Comparison of ENCODE assay signal across 14 mouse cellular contexts in the genomic region with DNA sequence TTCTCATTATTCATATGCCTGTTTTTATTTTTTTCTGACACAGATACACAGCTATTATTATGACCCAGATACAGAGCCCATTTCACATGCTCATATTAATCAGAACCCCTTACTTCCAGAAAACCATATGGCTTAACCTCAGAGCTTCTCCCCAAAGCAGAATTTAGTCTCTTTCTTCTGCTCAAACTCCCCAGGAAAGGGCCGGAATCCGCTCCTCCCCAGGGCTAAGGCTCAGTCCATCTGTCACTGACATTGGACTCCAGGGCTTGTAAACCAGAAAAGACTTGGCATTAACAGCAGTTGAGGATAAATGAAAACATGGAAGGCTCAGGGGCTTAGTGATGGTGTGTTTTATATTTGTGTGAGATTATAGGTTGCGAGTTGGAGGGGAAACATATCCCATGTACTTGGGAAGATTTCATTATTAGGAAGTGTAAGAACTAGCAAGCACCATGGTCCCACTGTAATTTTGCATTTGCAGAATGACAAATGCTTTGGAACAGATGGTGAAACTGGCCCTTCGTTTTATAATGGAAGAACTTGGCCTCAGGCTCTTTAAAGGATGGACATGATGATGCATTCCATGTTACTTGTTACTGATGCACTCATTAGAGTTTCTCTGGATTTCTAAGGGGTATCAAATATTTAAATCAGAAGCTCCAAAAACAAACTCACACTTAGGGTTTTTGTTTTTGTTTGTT. TPM values are rescaled to one million over a fixed set of nuclear protein-coding genes. Genes with fewer than 3 reads are reported as not detected.
DNase-seq lines count a peak whose midpoint lies in the region; ATAC-seq lines count a peak whose summit lies in the region.
"Had no signal": no experiment of that assay in that cellular context is flagged by ENCODE, and none has a peak within 500 bp of the region (broad histone marks: within the 10 kb centered on the region; RNA-seq: fewer than 3 reads in every experiment).

No protein-coding gene starts in this region.

- no peak overlapping the region for H3K4me3 ChIP-seq in forebrain, embryonic 15.5 days
- H3K4me3 ChIP-seq in forebrain, embryonic 10.5 days = no peak overlapping the region
- no peak overlapping the region for H3K4me3 ChIP-seq in midbrain, embryonic 14.5 days (replicated peaks; ENCODE audit: low read depth, low read length)
- no peak overlapping the region for H3K4me3 ChIP-seq in midbrain, embryonic 15.5 days
- no peak overlapping the region for H3K4me3 ChIP-seq in hindbrain, embryonic 16.5 days (ENCODE audit: low read length)
- H3K4me3 ChIP-seq: embryonic facial prominence, embryonic 13.5 days had no signal

- no peak for DNase-seq in forebrain, embryonic 10.5 days (ENCODE audit: extremely low spot score, low spot score)
- DNase-seq in midbrain, embryonic 14.5 days = no peak
- DNase-seq in cerebellum, adult 9-11 months = peak; percentile 94
- DNase-seq in adrenal gland, postnatal 4 days (ENCODE audit: low spot score in 2 of 2) = no peak
- DNase-seq in spleen, postnatal 10 days (ENCODE audit: low spot score in 2 of 2) = no peak
- DNase-seq: adrenal gland, postnatal 14 days; right cerebral cortex, adult 18-20 months had no signal

- 0 out of 2 replicates have a peak overlapping the region, but pooled peaks have one; percentile 1 for H3K27ac ChIP-seq in forebrain, embryonic 15.5 days (replicated peaks)
- no peak overlapping the region for H3K27ac ChIP-seq in forebrain, embryonic 10.5 days
- 0 out of 2 replicates have a peak overlapping the region, but pooled peaks have one; percentile 38 for H3K27ac ChIP-seq in midbrain, embryonic 14.5 days (replicated peaks; ENCODE audit: low read depth, low read length)
- H3K27ac ChIP-seq in midbrain, embryonic 15.5 days = no peak overlapping the region
- no peak overlapping the region for H3K27ac ChIP-seq in hindbrain, embryonic 16.5 days (ENCODE audit: low read depth, low read length)
- H3K27ac ChIP-seq: embryonic facial prominence, embryonic 13.5 days; kidney, postnatal 0 days had no signal

- WGBS in forebrain, embryonic 15.5 days = 59% methylated on average over 4 of the region's 4 CpGs
- 88% methylated on average over 4 of the region's 4 CpGs for WGBS in forebrain, embryonic 10.5 days
- WGBS in midbrain, embryonic 14.5 days = 44% methylated on average over 4 of the region's 4 CpGs
- 39% methylated on average over 4 of the region's 4 CpGs for WGBS in midbrain, embryonic 15.5 days
- 36% methylated on average over 4 of the region's 4 CpGs for WGBS in hindbrain, embryonic 16.5 days

- ATAC-seq in forebrain, embryonic 15.5 days (replicated peaks) = no peak
- no peak for ATAC-seq in midbrain, embryonic 14.5 days (ENCODE audit: low FRiP score, low TSS enrichment)
- ATAC-seq in midbrain, embryonic 15.5 days (replicated peaks) = no peak
- ATAC-seq in hindbrain, embryonic 16.5 days = peak; percentile 49; the same call in 1 of the 2 replicates
- ATAC-seq: intestine, embryonic 16.5 days had no signal

- H3K4me1 ChIP-seq in forebrain, embryonic 15.5 days = peaks cover 32% of the 10 kb centered on the region
- peaks cover 6% of the 10 kb centered on the region for H3K4me1 ChIP-seq in forebrain, embryonic 10.5 days
- H3K4me1 ChIP-seq in midbrain, embryonic 14.5 days (ENCODE audit: control insufficient read depth, insufficient read depth, low read length) = peaks cover 35% of the 10 kb centered on the region
- peaks cover 44% of the 10 kb centered on the region for H3K4me1 ChIP-seq in midbrain, embryonic 15.5 days
- peaks cover 18% of the 10 kb centered on the region for H3K4me1 ChIP-seq in hindbrain, embryonic 16.5 days (ENCODE audit: control insufficient read depth, insufficient read depth, low read depth, low read length)

- no peak overlapping the region for H3K9ac ChIP-seq in forebrain, embryonic 15.5 days (replicated peaks)
- no peak overlapping the region for H3K9ac ChIP-seq in midbrain, embryonic 14.5 days (replicated peaks; ENCODE audit: low read length)
- no peak overlapping the region for H3K9ac ChIP-seq in midbrain, embryonic 15.5 days
- no peak overlapping the region for H3K9ac ChIP-seq in hindbrain, embryonic 16.5 days (ENCODE audit: low read depth, low read length)
- H3K9ac ChIP-seq: embryonic facial prominence, embryonic 13.5 days had no signal

- H3K9me3 ChIP-seq in forebrain, embryonic 15.5 days = no peaks in the 10 kb centered on the region
- H3K9me3 ChIP-seq in forebrain, embryonic 10.5 days = no peaks in the 10 kb centered on the region
- no peaks in the 10 kb centered on the region for H3K9me3 ChIP-seq in midbrain, embryonic 14.5 days (ENCODE audit: control insufficient read depth, low read length)
- H3K9me3 ChIP-seq in midbrain, embryonic 15.5 days = no peaks in the 10 kb centered on the region
- no peaks in the 10 kb centered on the region for H3K9me3 ChIP-seq in hindbrain, embryonic 16.5 days (ENCODE audit: control insufficient read depth, low read length)
- H3K9me3 ChIP-seq: embryonic facial prominence, embryonic 13.5 days had no signal

- no peaks in the 10 kb centered on the region for H3K36me3 ChIP-seq in forebrain, embryonic 15.5 days
- H3K36me3 ChIP-seq in forebrain, embryonic 10.5 days (replicated peaks) = no peaks in the 10 kb centered on the region; the same call in 1 of the 2 replicates
- H3K36me3 ChIP-seq in midbrain, embryonic 14.5 days (ENCODE audit: control insufficient read depth, insufficient read depth, low read length) = 0 out of 2 replicates have a peak, but pooled peaks cover 6% of the 10 kb centered on the region
- H3K36me3 ChIP-seq in midbrain, embryonic 15.5 days (replicated peaks) = no peaks in the 10 kb centered on the region
- peaks cover 2% of the 10 kb centered on the region; the same call in 1 of the 2 replicates for H3K36me3 ChIP-seq in hindbrain, embryonic 16.5 days (ENCODE audit: control insufficient read depth, insufficient read depth, low read length)
- H3K36me3 ChIP-seq: embryonic facial prominence, embryonic 13.5 days had no signal

- no peak overlapping the region for H3K4me2 ChIP-seq in forebrain, embryonic 15.5 days (replicated peaks)
- H3K4me2 ChIP-seq in midbrain, embryonic 14.5 days (ENCODE audit: low read length) = no peak overlapping the region
- H3K4me2 ChIP-seq in midbrain, embryonic 15.5 days = no peak overlapping the region
- no peak overlapping the region for H3K4me2 ChIP-seq in hindbrain, embryonic 16.5 days (ENCODE audit: low read length)
- H3K4me2 ChIP-seq: embryonic facial prominence, embryonic 13.5 days had no signal

- no peaks in the 10 kb centered on the region for H3K27me3 ChIP-seq in forebrain, embryonic 15.5 days
- no peaks in the 10 kb centered on the region for H3K27me3 ChIP-seq in forebrain, embryonic 10.5 days (ENCODE audit: poor library complexity, severe bottlenecking)
- H3K27me3 ChIP-seq in midbrain, embryonic 14.5 days (ENCODE audit: control insufficient read depth, insufficient read depth, low read length) = no peaks in the 10 kb centered on the region
- H3K27me3 ChIP-seq in midbrain, embryonic 15.5 days (replicated peaks) = no peaks in the 10 kb centered on the region
- H3K27me3 ChIP-seq in hindbrain, embryonic 16.5 days (replicated peaks; ENCODE audit: control insufficient read depth, insufficient read depth, low read length) = no peaks in the 10 kb centered on the region
- H3K27me3 ChIP-seq: embryonic facial prominence, embryonic 13.5 days had no signal

RNA-seq across cellular contexts. Expression of gene Cadm3, which starts 7.8 kb away (rescaled TPM):
- polyA plus RNA-seq in forebrain, embryonic 15.5 days (2015; fragmentation: Nextera tagmentation; extraction: Ambion mirVana) = 38.1 and 39.7 TPM in 2 replicates
- polyA plus RNA-seq in forebrain, embryonic 10.5 days (2016; fragmentation: Nextera tagmentation; extraction: Ambion mirVana) = 1.6 and 1.9 TPM in 2 replicates
- 125 and 140 TPM in 2 replicates for polyA plus RNA-seq in midbrain, embryonic 14.5 days (2014; fragmentation: Nextera tagmentation; extraction: Ambion mirVana)
- polyA plus RNA-seq in midbrain, embryonic 15.5 days (2015; fragmentation: Nextera tagmentation; extraction: Ambion mirVana) = 76.6 and 83.1 TPM in 2 replicates
- 64.9 and 70.2 TPM in 2 replicates for polyA plus RNA-seq in hindbrain, embryonic 16.5 days (2015; fragmentation: Nextera tagmentation; extraction: Ambion mirVana)
- 10 to 100 TPM; 15.6 to 17.7 TPM for total RNA-seq in adrenal gland, postnatal 4 days (2021)
- total RNA-seq: CH12.LX had no signal

RNA-seq across cellular contexts. Expression of gene Aim2, which starts 9.1 kb away (rescaled TPM):
- polyA plus RNA-seq in forebrain, embryonic 15.5 days (2015; fragmentation: Nextera tagmentation; extraction: Ambion mirVana) = 3.5 and 4.3 TPM in 2 replicates
- polyA plus RNA-seq in forebrain, embryonic 10.5 days (2016; fragmentation: Nextera tagmentation; extraction: Ambion mirVana) = 4.8 and 6.4 TPM in 2 replicates
- 0.84 and 2.4 TPM in 2 replicates for polyA plus RNA-seq in midbrain, embryonic 14.5 days (2014; fragmentation: Nextera tagmentation; extraction: Ambion mirVana)
- polyA plus RNA-seq in midbrain, embryonic 15.5 days (2015; fragmentation: Nextera tagmentation; extraction: Ambion mirVana) = 1.5 TPM in 2 replicates
- 0.99 and 1.6 TPM in 2 replicates for polyA plus RNA-seq in hindbrain, embryonic 16.5 days (2015; fragmentation: Nextera tagmentation; extraction: Ambion mirVana)
- 1 to 10 TPM; 2.3 to 2.7 TPM for total RNA-seq in adrenal gland, postnatal 4 days (2021)

RNA-seq across cellular contexts. Expression of gene Ackr1, which starts 26.2 kb away (rescaled TPM):
- polyA plus RNA-seq in forebrain, embryonic 15.5 days (2015; fragmentation: Nextera tagmentation; extraction: Ambion mirVana) = 10.7 and 11.6 TPM in 2 replicates
- 0.95 and 1.1 TPM in 2 replicates for polyA plus RNA-seq in forebrain, embryonic 10.5 days (2016; fragmentation: Nextera tagmentation; extraction: Ambion mirVana)
- polyA plus RNA-seq in midbrain, embryonic 14.5 days (2014; fragmentation: Nextera tagmentation; extraction: Ambion mirVana) = 23.9 and 31.0 TPM in 2 replicates
- 20.2 and 22.4 TPM in 2 replicates for polyA plus RNA-seq in midbrain, embryonic 15.5 days (2015; fragmentation: Nextera tagmentation; extraction: Ambion mirVana)
- polyA plus RNA-seq in hindbrain, embryonic 16.5 days (2015; fragmentation: Nextera tagmentation; extraction: Ambion mirVana) = 17.5 and 20.4 TPM in 2 replicates
- 1 to 10 TPM; 5.0 to 6.2 TPM for total RNA-seq in adrenal gland, postnatal 4 days (2021)
- total RNA-seq: CH12.LX had no signal

Comparison
In these comparisons a context has a peak if more than half of its experiments do, and no peak if none do; other contexts are left out.
1. H3K27ac ChIP-seq: peak in forebrain, embryonic 15.5 days (single experiment) and midbrain, embryonic 14.5 days (single experiment); none in forebrain, embryonic 10.5 days (single experiment), midbrain, embryonic 15.5 days (single experiment) and hindbrain, embryonic 16.5 days (single experiment).
2. RNA of gene Cadm3, which starts 7.8 kb away (polyA plus RNA-seq): 125 to 140 TPM in midbrain, embryonic 14.5 days, 76.6 to 83.1 TPM in midbrain, embryonic 15.5 days, 64.9 to 70.2 TPM in hindbrain, embryonic 16.5 days and 38.1 to 39.7 TPM in forebrain, embryonic 15.5 days; 1.6 to 1.9 TPM in forebrain, embryonic 10.5 days; every median in the first group is over 10 times any median in the second.